Comparison of ENCODE assay signal across 11 mouse cellular contexts in genomic region chr2:72365930-72366329, GRCm38 (mm10).
DNase-seq lines count a peak whose midpoint lies in the region; ATAC-seq and TF ChIP-seq lines count a peak whose summit lies in the region.
"Had no signal": no experiment of that assay in that cellular context is flagged by ENCODE, and none has a peak within 500 bp of the region (broad histone marks: within the 10 kb centered on the region; RNA-seq: fewer than 3 reads in every experiment).

No protein-coding gene starts in this region.

- H3K27me3 ChIP-seq in heart, embryonic 11.5 days (ENCODE audit: control insufficient read depth, insufficient read depth, low read length) = no peaks in the 10 kb centered on the region
- H3K27me3 ChIP-seq: CH12.LX; forebrain, embryonic 12.5 days had no signal

- ATAC-seq in heart, embryonic 11.5 days (replicated peaks; ENCODE audit: insufficient number of reproducible peaks, low FRiP score, low TSS enrichment) = no peak
- ATAC-seq: midbrain, embryonic 16.5 days had no signal

- peaks cover 20% of the 10 kb centered on the region for H3K4me1 ChIP-seq in heart, embryonic 11.5 days (ENCODE audit: control insufficient read depth, insufficient read depth, low read length)
- peaks cover 58% of the 10 kb centered on the region for H3K4me1 ChIP-seq in bone marrow macrophage, adult 2 months (ENCODE audit: control insufficient read depth, insufficient read depth, low read length)

- no peaks in the 10 kb centered on the region; the same call in 1 of the 2 replicates for H3K36me3 ChIP-seq in heart, embryonic 11.5 days (ENCODE audit: control insufficient read depth, insufficient read depth, low read length)
- H3K36me3 ChIP-seq: forebrain, embryonic 12.5 days had no signal

- no peak for TF ChIP-seq CTCF in bone marrow macrophage, adult 2 months (IDR thresholded peaks at IDR 0.05; ENCODE audit: low read depth, low read length)

- no peak overlapping the region for H3K27ac ChIP-seq in heart, embryonic 11.5 days (ENCODE audit: low read depth, low read length)
- peak overlapping the region; percentile 97 for H3K27ac ChIP-seq in bone marrow macrophage, adult 2 months (ENCODE audit: insufficient read depth, low read depth, low read length)
- H3K27ac ChIP-seq: forebrain, embryonic 12.5 days had no signal

- H3K9ac ChIP-seq in heart, embryonic 11.5 days (ENCODE audit: low read depth, low read length) = no peak overlapping the region
- H3K9ac ChIP-seq: forebrain, embryonic 12.5 days had no signal

- TF ChIP-seq POLR2A in bone marrow macrophage, adult 2 months (IDR thresholded peaks at IDR 0.05; ENCODE audit: borderline replicate concordance, low read depth, low read length) = no peak

- intact Hi-C loops in heart, postnatal 10 days (cut with DNase I) = no loop called here

- H3K4me3 ChIP-seq in heart, embryonic 11.5 days (ENCODE audit: low read depth, low read length) = no peak overlapping the region
- H3K4me3 ChIP-seq in bone marrow macrophage, adult 2 months (ENCODE audit: insufficient read depth, low read length) = peak overlapping the region; percentile 26
- H3K4me3 ChIP-seq: forebrain, embryonic 12.5 days had no signal

- no peak overlapping the region for H3K4me2 ChIP-seq in heart, embryonic 11.5 days
- H3K4me2 ChIP-seq: forebrain, embryonic 12.5 days had no signal

- 39% methylated on average over 7 of the region's 7 CpGs for WGBS in heart, embryonic 11.5 days (ENCODE audit: insufficient replicate concordance)

- peak; percentile 99 for DNase-seq in heart, adult 11 months
- DNase-seq in heart, postnatal 10 days = peak; percentile 72 to 80
- peak; percentile 75 for DNase-seq in lung, postnatal 10 days
- no peak for DNase-seq in retina, embryonic 14.5 days (ENCODE audit: low spot score)
- DNase-seq in thymus, postnatal 10 days (ENCODE audit: low spot score in 2 of 2) = no peak
- DNase-seq in c-Kit-positive CD71-positive TER-119-positive erythroid progenitor cells, embryonic 14.5 days (ENCODE audit: low spot score) = no peak

- no peaks in the 10 kb centered on the region for H3K9me3 ChIP-seq in heart, embryonic 11.5 days (replicated peaks; ENCODE audit: control insufficient read depth, low read length)
- H3K9me3 ChIP-seq: forebrain, embryonic 12.5 days had no signal

Comparison
In these comparisons a context has a peak if more than half of its experiments do, and no peak if none do; other contexts are left out.
1. DNase-seq: peak in heart, adult 11 months (single experiment), heart, postnatal 10 days (2 of 2) and lung, postnatal 10 days (single experiment); none in retina, embryonic 14.5 days (single experiment), thymus, postnatal 10 days (0 of 2) and c-Kit-positive CD71-positive TER-119-positive erythroid progenitor cells, embryonic 14.5 days (single experiment).